Mouse (Mus musculus): Measurements from ENCODE around the gene Efs.

GRCm38 (mm10) chr14:54941024-54941978, 15.4 kb upstream of the Efs start:
- no peak for TF ChIP-seq CTCF (IDR thresholded peaks at IDR 0.05; ENCODE audit: borderline replicate concordance, insufficient read depth, low read depth, low read length)
- TF ChIP-seq POLR2A (IDR thresholded peaks at IDR 0.05; ENCODE audit: borderline replicate concordance, insufficient read depth, low read length), result no peak
